Mouse (Mus musculus): Measurements from ENCODE around the gene Tmem256.

- TF ChIP-seq POLR2A (IDR thresholded peaks at IDR 0.05; ENCODE audit: extremely low read depth, insufficient read depth, low read length): no peak
- TF ChIP-seq CTCF (IDR thresholded peaks at IDR 0.05; ENCODE audit: low read depth, low read length): peak; percentile 9; the same call in 1 of the 2 replicates
These were observed 48.8 kb downstream of the Tmem256 start for GRCm38 (mm10) chr11:69886907-69887635.
